ENCODE assay signal across 16 mouse cellular contexts in the genomic region with DNA sequence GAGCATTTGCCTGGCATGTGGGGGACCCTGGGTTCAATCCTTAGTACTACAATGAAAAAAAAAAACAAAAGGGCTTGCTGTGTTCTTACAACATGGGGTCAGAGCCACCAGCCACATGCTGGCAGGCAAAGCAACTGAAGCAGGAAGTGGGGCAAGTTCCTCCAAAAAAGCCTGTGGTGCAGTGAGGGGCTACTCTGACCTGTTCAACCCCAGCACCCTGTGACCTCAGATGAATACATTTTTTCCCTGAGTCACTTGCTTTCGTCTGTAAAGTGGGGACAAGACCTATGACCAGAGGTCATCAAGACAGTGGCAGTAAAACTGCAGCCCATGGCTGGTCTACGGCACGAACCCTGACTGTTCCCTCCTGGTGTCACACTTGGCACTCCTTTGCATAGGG.
DNase-seq lines count a peak whose midpoint lies in the region; ATAC-seq and TF ChIP-seq lines count a peak whose summit lies in the region.
"Had no signal": no experiment of that assay in that cellular context is flagged by ENCODE, and none has a peak within 500 bp of the region (broad histone marks: within the 10 kb centered on the region; RNA-seq: fewer than 3 reads in every experiment).

No protein-coding gene starts in this region.

- no peak for TF ChIP-seq CTCF in CH12.LX (conservative IDR thresholded peaks at IDR 0.05 in 1 of 2, IDR thresholded peaks at IDR 0.05 in 1 of 2; ENCODE audit: low read depth in 2 of 2, low read length in 2 of 2)

- H3K9ac ChIP-seq in liver, embryonic 16.5 days (ENCODE audit: low read depth, low read length) = no peak overlapping the region
- H3K9ac ChIP-seq in liver, embryonic 12.5 days = no peak overlapping the region
- no peak overlapping the region for H3K9ac ChIP-seq in CH12.LX (ENCODE audit: insufficient read depth, low read depth)
- H3K9ac ChIP-seq in forebrain, embryonic 16.5 days (replicated peaks; ENCODE audit: low read depth, low read length) = no peak overlapping the region
- H3K9ac ChIP-seq: forebrain, embryonic 15.5 days; hindbrain, embryonic 15.5 days; lung, embryonic 14.5 days had no signal

- ATAC-seq in liver, embryonic 16.5 days (ENCODE audit: low read depth) = 0 out of 2 replicates have a peak, but pooled peaks have one; percentile 14
- ATAC-seq in liver, embryonic 12.5 days = no peak
- peak; percentile 65 for ATAC-seq in granulocyte monocyte progenitor cell, adult 5-6 weeks (replicated peaks; ENCODE audit: poor library complexity, severe bottlenecking)
- no peak for ATAC-seq in forebrain, embryonic 16.5 days
- ATAC-seq: forebrain, embryonic 15.5 days had no signal

- H3K4me1 ChIP-seq in liver, embryonic 16.5 days (ENCODE audit: control insufficient read depth, low read depth, low read length) = no peaks in the 10 kb centered on the region
- H3K4me1 ChIP-seq in liver, embryonic 12.5 days = no peaks in the 10 kb centered on the region
- peaks cover 46 to 81% of the 10 kb centered on the region in 2 experiments for H3K4me1 ChIP-seq in CH12.LX (ENCODE audit: control insufficient read depth in 1 of 2, insufficient read depth in 2 of 2)
- H3K4me1 ChIP-seq in forebrain, embryonic 16.5 days (replicated peaks; ENCODE audit: control insufficient read depth, insufficient read depth, low read length) = no peaks in the 10 kb centered on the region
- H3K4me1 ChIP-seq: forebrain, embryonic 15.5 days; hindbrain, embryonic 15.5 days had no signal

- no peaks in the 10 kb centered on the region for H3K9me3 ChIP-seq in liver, embryonic 16.5 days (replicated peaks; ENCODE audit: control insufficient read depth, low read length)
- no peaks in the 10 kb centered on the region for H3K9me3 ChIP-seq in liver, embryonic 12.5 days (replicated peaks)
- H3K9me3 ChIP-seq in CH12.LX (replicated peaks; ENCODE audit: low read length) = no peaks in the 10 kb centered on the region
- no peaks in the 10 kb centered on the region for H3K9me3 ChIP-seq in forebrain, embryonic 16.5 days (ENCODE audit: control insufficient read depth, low read length)
- H3K9me3 ChIP-seq: forebrain, embryonic 15.5 days; hindbrain, embryonic 15.5 days had no signal

- no peak for TF ChIP-seq EP300 in CH12.LX (IDR thresholded peaks at IDR 0.05; ENCODE audit: low read length)

- no peak overlapping the region for H3K4me2 ChIP-seq in liver, embryonic 16.5 days (ENCODE audit: low read depth, low read length)
- no peak overlapping the region for H3K4me2 ChIP-seq in liver, embryonic 12.5 days
- no peak overlapping the region for H3K4me2 ChIP-seq in CH12.LX (ENCODE audit: insufficient read depth, low read depth, poor library complexity, severe bottlenecking)
- no peak overlapping the region for H3K4me2 ChIP-seq in forebrain, embryonic 16.5 days (ENCODE audit: low read length)
- H3K4me2 ChIP-seq: forebrain, embryonic 15.5 days; hindbrain, embryonic 15.5 days; lung, embryonic 14.5 days had no signal

- DNase-seq in CH12.LX (ENCODE audit: extremely low read depth) = no peak
- peak; percentile 29 for DNase-seq in naive thymus-derived CD4-positive, alpha-beta T cell, adult 2 months (ENCODE audit: low read depth)
- DNase-seq in adrenal gland, adult 18-20 months (ENCODE audit: low spot score in 2 of 2) = no peak
- DNase-seq: adrenal gland, postnatal 25 days; cerebellum, postnatal 10 days; heart, adult 2 months; heart, postnatal 10 days; kidney, adult 8-10 months; lung, embryonic 14.5 days had no signal

- no peaks in the 10 kb centered on the region for H3K27me3 ChIP-seq in liver, embryonic 16.5 days (ENCODE audit: control insufficient read depth, insufficient read depth, low read depth, low read length)
- no peaks in the 10 kb centered on the region for H3K27me3 ChIP-seq in liver, embryonic 12.5 days (replicated peaks)
- H3K27me3 ChIP-seq in CH12.LX (replicated peaks) = no peaks in the 10 kb centered on the region
- no peaks in the 10 kb centered on the region for H3K27me3 ChIP-seq in forebrain, embryonic 16.5 days (replicated peaks; ENCODE audit: control insufficient read depth, insufficient read depth, low read length)
- H3K27me3 ChIP-seq: forebrain, embryonic 15.5 days; hindbrain, embryonic 15.5 days had no signal

- 56% methylated on average over 3 of the region's 3 CpGs for WGBS in liver, embryonic 16.5 days (ENCODE audit: insufficient replicate concordance)
- 62% methylated on average over 3 of the region's 3 CpGs for WGBS in liver, embryonic 12.5 days (ENCODE audit: insufficient replicate concordance)
- 79% methylated on average over 3 of the region's 3 CpGs for WGBS in forebrain, embryonic 16.5 days

- peaks cover 2% of the 10 kb centered on the region for H3K36me3 ChIP-seq in liver, embryonic 16.5 days (ENCODE audit: control insufficient read depth, insufficient read depth)
- peaks cover 47% of the 10 kb centered on the region for H3K36me3 ChIP-seq in liver, embryonic 12.5 days
- peaks cover 2 to 38% of the 10 kb centered on the region in 2 experiments for H3K36me3 ChIP-seq in CH12.LX (replicated peaks in 1 of 2; ENCODE audit: control insufficient read depth in 1 of 2, insufficient read depth in 1 of 2, low read length in 1 of 2)
- no peaks in the 10 kb centered on the region for H3K36me3 ChIP-seq in forebrain, embryonic 16.5 days (ENCODE audit: control insufficient read depth, insufficient read depth)
- H3K36me3 ChIP-seq: forebrain, embryonic 15.5 days; hindbrain, embryonic 15.5 days had no signal

- in situ Hi-C loops in CH12.LX (cut with MboI; ENCODE audit: low pct_ligation_motif_present, low pct_unique_long_range_greater_than_20kb, low sequenced_read_pairs) = no loop called here

- dilution Hi-C loops in CH12.LX (cut with MboI; ENCODE audit: extremely low pct_ligation_motif_present, extremely low pct_unique_long_range_greater_than_20kb, low sequenced_read_pairs) = no loop called here

- H3K4me3 ChIP-seq in liver, embryonic 16.5 days (ENCODE audit: low read depth, low read length) = no peak overlapping the region
- no peak overlapping the region for H3K4me3 ChIP-seq in liver, embryonic 12.5 days
- H3K4me3 ChIP-seq in CH12.LX (replicated peaks in 1 of 3; ENCODE audit: low read depth in 2 of 3, low read length in 2 of 3, poor library complexity in 1 of 3) = peak overlapping the region in 1 of 3 experiments; percentile 35
- no peak overlapping the region for H3K4me3 ChIP-seq in forebrain, embryonic 16.5 days (replicated peaks; ENCODE audit: low read length)
- H3K4me3 ChIP-seq: erythroblast, embryonic 14.5 days; forebrain, embryonic 15.5 days; heart, adult 2 months; hindbrain, embryonic 15.5 days had no signal

- TF ChIP-seq POLR2A in CH12.LX (IDR thresholded peaks at IDR 0.05; ENCODE audit: low read depth, low read length) = no peak

- no peaks in the 10 kb centered on the region for H3K79me2 ChIP-seq in CH12.LX (replicated peaks; ENCODE audit: control insufficient read depth, extremely low read depth, insufficient read depth, poor library complexity, severe bottlenecking)

- TF ChIP-seq RAD21 in CH12.LX (IDR thresholded peaks at IDR 0.05; ENCODE audit: low read depth, low read length) = no peak

- H3K27ac ChIP-seq in liver, embryonic 16.5 days (ENCODE audit: low read length) = peak overlapping the region; percentile 60
- no peak overlapping the region for H3K27ac ChIP-seq in liver, embryonic 12.5 days
- peak overlapping the region; percentile 87 for H3K27ac ChIP-seq in CH12.LX (ENCODE audit: insufficient read depth, low read depth)
- H3K27ac ChIP-seq in forebrain, embryonic 16.5 days (ENCODE audit: low read length) = no peak overlapping the region
- H3K27ac ChIP-seq: forebrain, embryonic 15.5 days; heart, adult 2 months; hindbrain, embryonic 15.5 days had no signal

TF ChIP-seq in CH12.LX, 34 proteins besides CTCF, POLR2A, EP300 and RAD21:
- no peak for TF ChIP-seq ZNF384 (IDR thresholded peaks at IDR 0.05; ENCODE audit: low read depth, low read length)
- TF ChIP-seq ELF1 (IDR thresholded peaks at IDR 0.05; ENCODE audit: low read depth, low read length) = peak; percentile 73
- 0 out of 2 replicates have a peak, but pooled peaks have one; percentile 0 for TF ChIP-seq MAX (IDR thresholded peaks at IDR 0.05; ENCODE audit: low read length)
- TF ChIP-seq MAZ (IDR thresholded peaks at IDR 0.05; ENCODE audit: low read depth, low read length) = 0 out of 2 replicates have a peak, but pooled peaks have one; percentile 6

Comparison
In these comparisons a context has a peak if more than half of its experiments do, and no peak if none do; other contexts are left out.
1. ATAC-seq: peak in liver, embryonic 16.5 days (single experiment) and granulocyte monocyte progenitor cell, adult 5-6 weeks (single experiment); none in liver, embryonic 12.5 days (single experiment) and forebrain, embryonic 16.5 days (single experiment).
2. H3K27ac ChIP-seq: peak in liver, embryonic 16.5 days (single experiment) and CH12.LX (single experiment); none in liver, embryonic 12.5 days (single experiment) and forebrain, embryonic 16.5 days (single experiment).